9 mouse cellular contexts compared by ENCODE assay signal in the genomic region with DNA sequence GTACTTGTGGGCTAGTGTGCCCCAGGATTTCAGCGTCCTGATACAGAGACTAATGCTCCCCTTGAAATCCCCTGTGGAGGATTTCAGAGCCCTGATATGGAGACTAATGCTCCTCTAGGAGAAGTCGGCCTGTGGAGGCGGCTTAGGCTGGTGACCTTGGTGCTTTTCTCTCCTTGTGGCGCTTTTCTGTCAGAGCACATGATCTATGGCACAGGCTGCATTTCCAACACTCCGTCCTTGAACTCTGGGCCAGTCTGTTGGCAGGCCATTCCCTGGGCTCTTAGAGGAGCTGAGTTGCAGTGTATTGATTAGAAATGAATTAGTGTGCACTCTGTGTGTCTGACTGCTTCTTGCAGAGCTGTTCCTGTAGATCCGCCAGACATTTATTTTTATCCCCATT. TPM values are rescaled to one million over a fixed set of nuclear protein-coding genes. Genes with fewer than 3 reads are reported as not detected.
DNase-seq lines count a peak whose midpoint lies in the region; ATAC-seq lines count a peak whose summit lies in the region.
"Had no signal": no experiment of that assay in that cellular context is flagged by ENCODE, and none has a peak within 500 bp of the region (broad histone marks: within the 10 kb centered on the region; RNA-seq: fewer than 3 reads in every experiment).

No protein-coding gene starts in this region.

- no peaks in the 10 kb centered on the region for H3K36me3 ChIP-seq in midbrain, embryonic 16.5 days (ENCODE audit: control insufficient read depth, insufficient read depth, low read length)
- no peaks in the 10 kb centered on the region for H3K36me3 ChIP-seq in midbrain, embryonic 10.5 days
- H3K36me3 ChIP-seq in heart, embryonic 16.5 days (ENCODE audit: control insufficient read depth, insufficient read depth) = peaks cover 4% of the 10 kb centered on the region; the same call in 1 of the 2 replicates
- H3K36me3 ChIP-seq: lung, embryonic 15.5 days had no signal

- no peak overlapping the region for H3K9ac ChIP-seq in midbrain, embryonic 16.5 days (ENCODE audit: low read depth, low read length)
- H3K9ac ChIP-seq in heart, embryonic 16.5 days (ENCODE audit: low read length) = peak overlapping the region; percentile 45
- H3K9ac ChIP-seq: lung, embryonic 15.5 days had no signal

- no peaks in the 10 kb centered on the region for H3K4me1 ChIP-seq in midbrain, embryonic 16.5 days (ENCODE audit: control insufficient read depth, insufficient read depth, low read length)
- H3K4me1 ChIP-seq in midbrain, embryonic 10.5 days = no peaks in the 10 kb centered on the region
- peaks cover 7% of the 10 kb centered on the region; the same call in 1 of the 2 replicates for H3K4me1 ChIP-seq in heart, embryonic 16.5 days (ENCODE audit: control insufficient read depth, insufficient read depth, low read length)
- H3K4me1 ChIP-seq: lung, embryonic 15.5 days had no signal

- no peaks in the 10 kb centered on the region for H3K27me3 ChIP-seq in midbrain, embryonic 16.5 days (ENCODE audit: control insufficient read depth, insufficient read depth, low read depth, low read length)
- no peaks in the 10 kb centered on the region for H3K27me3 ChIP-seq in midbrain, embryonic 10.5 days (ENCODE audit: low read depth, poor library complexity, severe bottlenecking)
- H3K27me3 ChIP-seq in heart, embryonic 16.5 days (ENCODE audit: control insufficient read depth, insufficient read depth, low read length) = no peaks in the 10 kb centered on the region
- H3K27me3 ChIP-seq: lung, embryonic 15.5 days had no signal

- 77% methylated on average over 6 of the region's 6 CpGs for WGBS in midbrain, embryonic 16.5 days
- WGBS in midbrain, embryonic 10.5 days = 92% methylated on average over 6 of the region's 6 CpGs
- WGBS in heart, embryonic 16.5 days = 40% methylated on average over 6 of the region's 6 CpGs

- H3K4me2 ChIP-seq in midbrain, embryonic 16.5 days (ENCODE audit: low read length) = no peak overlapping the region
- H3K4me2 ChIP-seq in heart, embryonic 16.5 days (ENCODE audit: low read depth, low read length) = peak overlapping the region; percentile 27; the same call in 1 of the 2 replicates
- H3K4me2 ChIP-seq: lung, embryonic 15.5 days had no signal

- peak; percentile 29 to 45 for DNase-seq in heart, adult 18-20 months
- DNase-seq in heart, postnatal 25 days (ENCODE audit: low spot score) = no peak
- DNase-seq in midbrain, embryonic 10.5 days (ENCODE audit: low spot score) = no peak
- DNase-seq in testis, postnatal 10 days (ENCODE audit: low spot score) = peak; percentile 63
- no peak for DNase-seq in cerebellum, adult 8-10 months
- DNase-seq in c-Kit-positive CD71-positive TER-119-positive erythroid progenitor cells, embryonic 14.5 days (ENCODE audit: low spot score) = no peak

- H3K4me3 ChIP-seq in midbrain, embryonic 16.5 days (ENCODE audit: low read depth, low read length) = no peak overlapping the region
- no peak overlapping the region for H3K4me3 ChIP-seq in midbrain, embryonic 10.5 days
- H3K4me3 ChIP-seq in heart, embryonic 16.5 days (ENCODE audit: low read length) = no peak overlapping the region
- H3K4me3 ChIP-seq: lung, embryonic 15.5 days had no signal

- peak overlapping the region; percentile 28; the same call in 1 of the 2 replicates for H3K27ac ChIP-seq in midbrain, embryonic 16.5 days (ENCODE audit: low read length)
- H3K27ac ChIP-seq in midbrain, embryonic 10.5 days (replicated peaks) = no peak overlapping the region
- H3K27ac ChIP-seq in heart, embryonic 16.5 days (ENCODE audit: low read length) = peak overlapping the region; percentile 91
- H3K27ac ChIP-seq: lung, embryonic 15.5 days had no signal

- ATAC-seq in midbrain, embryonic 16.5 days = no peak
- ATAC-seq in heart, embryonic 16.5 days (replicated peaks; ENCODE audit: extremely low read depth, insufficient read depth, low FRiP score) = peak; percentile 49; the same call in 1 of the 2 replicates

- no peaks in the 10 kb centered on the region for H3K9me3 ChIP-seq in midbrain, embryonic 16.5 days (replicated peaks; ENCODE audit: control insufficient read depth, low read length, poor library complexity, severe bottlenecking)
- no peaks in the 10 kb centered on the region for H3K9me3 ChIP-seq in midbrain, embryonic 10.5 days (replicated peaks)
- no peaks in the 10 kb centered on the region for H3K9me3 ChIP-seq in heart, embryonic 16.5 days (replicated peaks; ENCODE audit: control insufficient read depth, low read length)
- H3K9me3 ChIP-seq: lung, embryonic 15.5 days had no signal

- intact Hi-C loops in heart, postnatal 25 days (cut with DNase I) = no loop called here

RNA-seq across cellular contexts. Expression of gene Kif3b, which starts 14.0 kb away (rescaled TPM):
- 1 to 10 TPM; 7.6 to 8.1 TPM for total RNA-seq in heart, adult 18-20 months (2021)
- 1 to 10 TPM; 7.8 to 8.4 TPM for total RNA-seq in heart, postnatal 25 days (2021)
- polyA plus RNA-seq in midbrain, embryonic 16.5 days (2015; fragmentation: Nextera tagmentation; extraction: Ambion mirVana) = 25.8 and 26.9 TPM in 2 replicates
- polyA plus RNA-seq in midbrain, embryonic 10.5 days (2016; fragmentation: Nextera tagmentation; extraction: Ambion mirVana) = 7.0 TPM in 2 replicates
- 5.4 and 6.2 TPM in 2 replicates for polyA plus RNA-seq in heart, embryonic 16.5 days (2015; fragmentation: Nextera tagmentation; extraction: Ambion mirVana)

RNA-seq across cellular contexts. Expression of gene Asxl1, which starts 40.4 kb away (rescaled TPM):
- 10 to 100 TPM; 17.1 to 17.3 TPM for total RNA-seq in heart, adult 18-20 months (2021)
- 10 to 100 TPM; 22.4 to 23.7 TPM for total RNA-seq in heart, postnatal 25 days (2021)
- polyA plus RNA-seq in midbrain, embryonic 16.5 days (2015; fragmentation: Nextera tagmentation; extraction: Ambion mirVana) = 9.0 and 9.2 TPM in 2 replicates
- 11.8 and 12.3 TPM in 2 replicates for polyA plus RNA-seq in midbrain, embryonic 10.5 days (2016; fragmentation: Nextera tagmentation; extraction: Ambion mirVana)
- 7.4 and 8.7 TPM in 2 replicates for polyA plus RNA-seq in heart, embryonic 16.5 days (2015; fragmentation: Nextera tagmentation; extraction: Ambion mirVana)

Comparison
In these comparisons a context has a peak if more than half of its experiments do, and no peak if none do; other contexts are left out.
1. DNase-seq: peak in heart, adult 18-20 months (2 of 2) and testis, postnatal 10 days (single experiment); none in heart, postnatal 25 days (single experiment), midbrain, embryonic 10.5 days (single experiment), cerebellum, adult 8-10 months (single experiment) and c-Kit-positive CD71-positive TER-119-positive erythroid progenitor cells, embryonic 14.5 days (single experiment).